Mouse (Mus musculus) G1E (cell line): ENCODE results near the gene Gm49358.

Experiments used
- CTCF ChIP-seq: IDR thresholded peaks from 2 replicates; pipeline ENCODE4 v1.5.1; 2012; ENCODE audit warnings: low read depth, low read length, inconsistent platforms, mixed read lengths
- GATA1 ChIP-seq: IDR thresholded peaks from 2 replicates; pipeline ENCODE4 v1.6.1; 2012; ENCODE audit warnings: borderline replicate concordance, low read length, inconsistent platforms, mixed read lengths

DNA sequence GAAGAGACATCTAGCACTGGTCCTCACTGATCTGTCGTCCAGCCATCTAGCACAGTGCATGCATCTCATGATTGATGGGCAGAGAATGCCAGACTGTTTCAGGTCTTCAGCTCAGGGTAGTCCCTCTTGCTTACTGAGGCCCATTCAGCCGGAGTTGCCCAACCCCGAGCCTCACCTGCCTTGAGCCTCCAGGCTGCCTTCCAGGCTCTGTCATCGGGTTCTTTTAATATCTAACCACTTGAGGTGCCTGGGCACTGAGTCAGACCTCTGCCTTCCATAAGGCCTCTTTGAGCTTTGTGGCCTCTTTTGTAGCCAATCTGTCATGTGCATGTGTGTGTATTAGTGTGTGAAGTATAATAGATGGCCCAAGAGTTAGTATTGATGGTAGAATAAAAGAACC, 85.7 kb downstream of the Gm49358 start:
- TF ChIP-seq GATA1 (no peak), CTCF (no peak)
